Mouse (Mus musculus): ENCODE results near the gene Fam161a.
"Not testable (repeated sequence)": the region's sequence is repeated elsewhere in the genome, so short reads cannot be mapped to it uniquely, and the experiment has no call there.

- not testable (repeated sequence) for TF ChIP-seq TAL1, GATA1 (IDR thresholded peaks at IDR 0.05; ENCODE audit: low read length)
Observed at GRCm38 (mm10) chr11:23068986-23069385, 61.7 kb downstream of the Fam161a start.

Measured in erythroblast, embryonic 14.5 days (primary cell).